Mouse (Mus musculus): ENCODE data around the gene 4921504E06Rik. TPM values are rescaled to one million over a fixed set of nuclear protein-coding genes. Genes with fewer than 3 reads are reported as not detected.

Gene 4921504E06Rik
- 0.05 TPM in 1 of 2 replicates, not detected in the other for polyA plus RNA-seq (2012; rRNA removed)

GRCm38 (mm10) chr2:19553821-19554592, at the start of gene 4921504E06Rik:
TSS of gene 4921504E06Rik (minus strand) at chr2:19553914.

GRCm38 (mm10) chr2:19444931-19445831, 108.5 kb downstream of the 4921504E06Rik start, which contains the start of gene Ptf1a:
TSS of gene Ptf1a (plus strand) at chr2:19445663.

Other genes with a start within 250 kb of the 4921504E06Rik start
- gene Msrb2, start 182.5 kb downstream of the 4921504E06Rik start, polyA plus RNA-seq (2012; rRNA removed): 8.5 and 10.1 TPM in 2 replicates
- 0.21 TPM in 1 of 2 replicates, not detected in the other for gene Ptf1a, start 108.3 kb downstream of the 4921504E06Rik start, polyA plus RNA-seq (2012; rRNA removed)
- 3.2 and 3.9 TPM in 2 replicates for gene Otud1, start 103.8 kb upstream of the 4921504E06Rik start, polyA plus RNA-seq (2012; rRNA removed)

Measured in central nervous system, embryonic 18 days (tissue).